Mouse (Mus musculus): ENCODE data around the gene Apoc2. TPM values are rescaled to one million over a fixed set of nuclear protein-coding genes. Genes with fewer than 3 reads are reported as not detected.
"Not testable (repeated sequence)": the region's sequence is repeated elsewhere in the genome, so short reads cannot be mapped to it uniquely, and the experiment has no call there.

Gene Apoc2
- polyA plus RNA-seq, 1 experiment from 2014 or later: not detected

DNA sequence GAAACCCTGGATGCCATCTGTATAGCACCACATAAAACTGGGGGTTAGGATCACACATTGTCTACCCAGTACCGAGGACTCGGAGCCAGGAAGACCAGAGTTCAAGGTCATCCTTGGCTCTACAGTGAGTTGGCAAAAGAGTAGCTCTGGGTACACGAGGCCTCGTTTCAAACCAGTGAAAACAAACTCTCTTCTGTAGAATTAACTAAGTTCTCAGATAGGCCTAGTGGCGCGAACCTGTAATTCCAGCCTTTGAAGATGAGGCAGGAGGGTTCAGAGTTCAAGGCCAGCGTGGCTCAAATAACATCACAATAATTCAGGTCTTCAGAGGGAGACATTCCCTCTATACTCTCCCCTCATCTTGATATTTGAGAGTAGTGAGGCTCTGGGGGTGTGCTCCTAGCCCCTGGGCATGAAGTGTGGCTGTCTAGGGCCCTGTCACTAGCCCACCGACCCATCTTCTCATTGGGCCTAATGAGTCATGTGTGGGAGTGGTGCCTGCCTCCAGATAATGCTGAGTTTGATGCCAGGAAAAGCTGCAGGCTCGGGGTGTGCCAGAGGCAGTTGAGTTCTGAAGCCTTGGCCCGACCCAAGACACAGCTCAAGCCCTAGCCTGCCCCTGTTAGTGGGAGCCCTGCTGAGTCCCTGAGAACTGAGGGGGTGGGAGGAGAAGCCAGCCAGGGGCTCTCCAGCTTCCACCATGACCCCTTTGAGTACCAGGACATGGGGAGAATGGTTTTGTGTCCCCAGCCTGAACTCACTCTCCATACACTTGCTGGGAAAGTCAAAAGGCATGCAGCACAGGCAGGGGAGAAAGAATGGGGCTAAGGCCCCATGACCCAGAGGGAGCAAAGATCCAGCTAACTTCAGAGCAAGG is 16.8 kb upstream of the Apoc2 start:
- peaks cover 16% of the 10 kb centered on the region for H3K4me1 ChIP-seq (ENCODE audit: control insufficient read depth, insufficient read depth, low read length)
- H3K36me3 ChIP-seq (ENCODE audit: control insufficient read depth, insufficient read depth, low read length): peaks cover 9% of the 10 kb centered on the region
- no peak overlapping the region for H3K4me3 ChIP-seq (ENCODE audit: low read depth, low read length)
- no peak overlapping the region for H3K9ac ChIP-seq (ENCODE audit: low read length)
- peaks cover 4% of the 10 kb centered on the region; the same call in 1 of the 2 replicates for H3K9me3 ChIP-seq (ENCODE audit: control insufficient read depth, low read length)
- ATAC-seq (ENCODE audit: low FRiP score) (no peak), DNase-seq (ENCODE audit: low spot score, missing footprints) (peak; percentile 68)
- H3K27me3 ChIP-seq (ENCODE audit: control insufficient read depth, insufficient read depth, low read length): no peaks in the 10 kb centered on the region
- 88% methylated on average over 10 of the region's 10 CpGs for WGBS
- no peak overlapping the region for H3K27ac ChIP-seq (ENCODE audit: low read depth, low read length)
- no peak overlapping the region for H3K4me2 ChIP-seq

DNA sequence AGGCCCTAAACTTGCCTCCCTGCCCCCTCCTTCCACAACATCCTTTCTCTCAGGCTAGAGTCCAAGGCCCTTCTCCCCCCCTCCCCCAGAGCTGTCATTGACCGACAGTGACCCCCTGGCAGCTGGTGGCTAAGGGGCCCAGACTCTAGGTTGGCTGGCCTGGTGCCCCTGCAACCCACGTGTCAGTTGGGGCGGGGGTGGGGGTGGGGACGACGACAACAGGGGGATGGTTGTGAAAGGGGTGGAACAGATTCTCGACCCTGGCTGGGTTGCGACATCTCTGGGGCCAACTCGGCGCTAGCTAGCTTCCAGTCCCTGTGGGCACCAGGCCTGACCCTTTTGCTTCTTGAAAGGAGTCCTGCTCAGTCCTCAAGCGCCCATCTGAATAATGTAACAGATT is 15.7 kb upstream of the Apoc2 start:
- ATAC-seq (ENCODE audit: low FRiP score): no peak
- H3K4me1 ChIP-seq (ENCODE audit: control insufficient read depth, insufficient read depth, low read length): peaks cover 4% of the 10 kb centered on the region; the same call in 1 of the 2 replicates
- no peak overlapping the region for H3K4me2 ChIP-seq
- 31% methylated on average over 10 of the region's 10 CpGs for WGBS
- no peak overlapping the region for H3K4me3 ChIP-seq (ENCODE audit: low read depth, low read length)
- H3K27me3 ChIP-seq (ENCODE audit: control insufficient read depth, insufficient read depth, low read length): no peaks in the 10 kb centered on the region
- H3K36me3 ChIP-seq (ENCODE audit: control insufficient read depth, insufficient read depth, low read length): peaks cover 9% of the 10 kb centered on the region
- peaks cover 4% of the 10 kb centered on the region; the same call in 1 of the 2 replicates for H3K9me3 ChIP-seq (ENCODE audit: control insufficient read depth, low read length)
- DNase-seq (ENCODE audit: low spot score, missing footprints): peak; percentile 84
- H3K27ac ChIP-seq (ENCODE audit: low read depth, low read length): no peak overlapping the region
- H3K9ac ChIP-seq (ENCODE audit: low read length): peak overlapping the region; percentile 20; the same call in 1 of the 2 replicates

DNA sequence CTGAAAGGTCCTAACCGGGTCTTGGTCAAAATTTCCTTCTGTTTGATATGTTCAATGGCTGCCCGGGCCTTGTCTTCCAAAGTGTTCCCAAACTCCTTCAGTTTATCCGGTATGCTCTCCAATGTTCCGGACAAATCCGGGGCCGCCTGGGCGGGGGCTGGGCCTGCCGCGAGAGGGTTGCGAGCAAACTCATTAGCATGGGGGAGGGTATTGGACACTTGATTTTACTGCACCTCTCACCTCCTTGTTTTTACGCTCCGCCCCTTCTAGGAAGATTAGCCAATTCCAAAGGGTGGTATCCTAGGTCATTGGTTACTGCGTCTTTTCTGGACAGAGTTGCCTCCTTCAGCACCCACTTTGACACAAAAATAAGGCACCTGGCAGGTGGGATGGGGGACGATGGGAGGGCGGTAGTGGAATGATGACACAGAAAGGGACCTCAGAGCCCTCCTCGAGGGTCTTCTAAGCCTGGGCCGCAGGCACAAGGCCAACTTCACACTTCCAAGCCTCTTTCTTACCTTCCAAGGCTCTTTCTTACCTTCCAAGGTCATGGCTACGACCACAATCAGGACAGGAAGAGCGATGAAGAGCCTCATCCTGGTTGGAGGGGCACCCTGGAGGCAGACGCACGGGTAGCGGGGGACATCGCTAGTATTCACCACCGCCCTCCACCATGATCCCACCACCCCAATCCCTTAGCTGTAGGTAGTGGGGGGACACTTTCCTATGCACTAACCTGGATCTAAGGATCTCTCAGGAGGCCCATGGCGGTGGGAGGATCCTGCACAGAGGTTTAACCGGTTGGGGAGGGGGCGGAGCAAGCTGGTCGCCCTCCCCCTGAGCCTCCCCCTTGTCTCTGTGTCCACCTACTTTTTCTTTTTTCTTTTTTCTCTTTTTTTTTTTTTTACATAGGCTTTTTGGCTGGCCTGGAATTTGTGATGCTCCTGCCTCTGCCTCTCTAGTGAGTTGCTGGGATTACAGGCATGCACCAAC is 14.4 kb upstream of the Apoc2 start, which contains the start of gene Apoc1:
TSS of gene Apoc1 (minus strand) at position 788 of the 993 bp plus-strand sequence.
- WGBS: 53% methylated on average over 28 of the region's 28 CpGs
- H3K4me1 ChIP-seq (ENCODE audit: control insufficient read depth, insufficient read depth, low read length): peaks cover 4% of the 10 kb centered on the region; the same call in 1 of the 2 replicates
- H3K27me3 ChIP-seq (ENCODE audit: control insufficient read depth, insufficient read depth, low read length): no peaks in the 10 kb centered on the region
- no peak within 1 kb of the TSS for H3K27ac ChIP-seq (ENCODE audit: low read depth, low read length)
- no peak within 1 kb of the TSS for H3K4me2 ChIP-seq
- ATAC-seq (ENCODE audit: low FRiP score): no peak
- H3K9me3 ChIP-seq (ENCODE audit: control insufficient read depth, low read length): peaks cover 4% of the 10 kb centered on the region; the same call in 1 of the 2 replicates
- peak; percentile 37 for DNase-seq (ENCODE audit: low spot score, missing footprints)
- H3K4me3 ChIP-seq (ENCODE audit: low read depth, low read length): no peak within 1 kb of the TSS
- peak within 1 kb of the TSS; percentile 20; the same call in 1 of the 2 replicates for H3K9ac ChIP-seq (ENCODE audit: low read length)
- peaks cover 9% of the 10 kb centered on the region for H3K36me3 ChIP-seq (ENCODE audit: control insufficient read depth, insufficient read depth, low read length)

DNA sequence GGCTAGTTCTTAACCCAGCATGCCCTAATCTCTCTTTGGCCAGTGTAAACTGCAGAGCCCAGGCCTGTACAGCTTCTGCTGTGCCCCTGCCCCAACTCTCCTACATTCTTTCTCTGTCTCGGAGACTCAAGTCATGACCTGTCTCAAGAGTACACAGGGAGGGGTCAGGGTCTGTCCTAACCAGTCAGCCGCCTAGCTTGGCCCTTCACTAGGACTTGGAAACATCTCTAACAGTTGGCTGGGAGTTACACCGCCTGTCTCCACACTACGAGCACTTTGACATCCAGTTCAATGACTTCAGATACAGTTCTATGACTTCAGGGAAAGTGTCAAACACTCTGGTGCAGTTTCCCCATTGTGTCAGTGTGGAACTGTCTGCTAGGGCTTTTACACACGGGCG is 13.7 kb upstream of the Apoc2 start:
- no peak overlapping the region for H3K4me2 ChIP-seq
- no peaks in the 10 kb centered on the region for H3K27me3 ChIP-seq (ENCODE audit: control insufficient read depth, insufficient read depth, low read length)
- H3K4me1 ChIP-seq (ENCODE audit: control insufficient read depth, insufficient read depth, low read length): peaks cover 4% of the 10 kb centered on the region; the same call in 1 of the 2 replicates
- 79% methylated on average over 6 of the region's 6 CpGs for WGBS
- H3K9ac ChIP-seq (ENCODE audit: low read length): no peak overlapping the region
- ATAC-seq (ENCODE audit: low FRiP score) (no peak), DNase-seq (ENCODE audit: low spot score, missing footprints) (peak; percentile 69)
- no peak overlapping the region for H3K4me3 ChIP-seq (ENCODE audit: low read depth, low read length)
- H3K9me3 ChIP-seq (ENCODE audit: control insufficient read depth, low read length): peaks cover under 1% of the 10 kb centered on the region; the same call in 1 of the 2 replicates
- H3K27ac ChIP-seq (ENCODE audit: low read depth, low read length): no peak overlapping the region
- H3K36me3 ChIP-seq (ENCODE audit: control insufficient read depth, insufficient read depth, low read length): peaks cover 3% of the 10 kb centered on the region

DNA sequence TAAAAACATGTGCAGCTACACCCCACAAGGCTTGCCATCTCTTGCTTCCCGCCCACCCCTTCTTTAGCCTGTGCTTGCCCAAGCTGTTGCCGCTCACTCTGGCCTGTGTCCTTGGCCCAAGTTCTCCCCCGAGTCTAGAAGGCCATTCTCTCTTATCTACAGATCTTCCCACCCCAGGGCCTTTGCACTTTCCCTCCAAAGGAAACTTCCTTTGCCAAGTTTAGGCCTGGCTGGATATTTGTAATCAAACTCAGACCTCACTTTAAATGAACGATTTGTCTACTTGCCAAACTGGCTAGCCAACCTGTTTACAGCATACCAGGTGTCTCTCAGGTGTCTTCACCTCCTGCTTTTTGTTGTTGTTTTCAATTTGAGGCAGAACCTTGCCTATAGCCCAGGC is 13.1 kb upstream of the Apoc2 start:
- ATAC-seq (ENCODE audit: low FRiP score): no peak
- WGBS: 90% methylated on average over 4 of the region's 4 CpGs
- H3K4me1 ChIP-seq (ENCODE audit: control insufficient read depth, insufficient read depth, low read length): peaks cover 4% of the 10 kb centered on the region; the same call in 1 of the 2 replicates

DNA sequence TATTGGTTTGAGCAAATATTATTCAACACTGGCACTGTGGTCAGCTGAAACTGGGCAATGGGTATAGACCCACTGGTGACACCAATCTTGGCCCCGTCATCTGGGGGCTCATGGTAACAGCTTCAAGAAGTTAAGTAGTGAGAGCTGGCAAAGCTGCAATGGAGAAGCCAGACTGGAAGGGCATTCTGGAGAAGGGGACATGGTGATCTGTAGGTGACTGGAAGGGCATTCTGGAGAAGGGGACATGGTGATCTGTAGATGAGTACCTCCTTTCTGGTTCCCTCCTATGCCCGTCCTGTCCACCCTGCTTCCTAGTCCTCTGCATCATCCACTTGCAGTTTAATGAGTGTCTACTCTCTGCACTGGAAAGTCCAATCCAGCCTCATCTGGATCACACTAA is 10.9 kb upstream of the Apoc2 start:
- WGBS: 94% methylated on average over 2 of the region's 2 CpGs
- H3K4me3 ChIP-seq (ENCODE audit: low read depth, low read length): no peak overlapping the region
- H3K27ac ChIP-seq (ENCODE audit: low read depth, low read length): no peak overlapping the region
- H3K27me3 ChIP-seq (ENCODE audit: control insufficient read depth, insufficient read depth, low read length): no peaks in the 10 kb centered on the region
- H3K4me2 ChIP-seq: no peak overlapping the region
- H3K9ac ChIP-seq (ENCODE audit: low read length): no peak overlapping the region
- peak; percentile 73 for DNase-seq (ENCODE audit: low spot score, missing footprints)
- H3K4me1 ChIP-seq (ENCODE audit: control insufficient read depth, insufficient read depth, low read length): peaks cover 4% of the 10 kb centered on the region; the same call in 1 of the 2 replicates
- no peaks in the 10 kb centered on the region for H3K9me3 ChIP-seq (ENCODE audit: control insufficient read depth, low read length)
- H3K36me3 ChIP-seq (ENCODE audit: control insufficient read depth, insufficient read depth, low read length): no peaks in the 10 kb centered on the region
- no peak for ATAC-seq (ENCODE audit: low FRiP score)

More for the DNA sequence above, 13.1 kb upstream of the Apoc2 start:
- Histone ChIP-seq H3K9ac (ENCODE audit: low read length) (no peak overlapping the region), H3K27ac (ENCODE audit: low read depth, low read length) (no peak overlapping the region), H3K4me2 (no peak overlapping the region), H3K27me3 (ENCODE audit: control insufficient read depth, insufficient read depth, low read length) (no peaks in the 10 kb centered on the region), H3K4me3 (ENCODE audit: low read depth, low read length) (no peak overlapping the region), H3K9me3 (ENCODE audit: control insufficient read depth, low read length) (no peaks in the 10 kb centered on the region), H3K36me3 (ENCODE audit: control insufficient read depth, insufficient read depth, low read length) (no peaks in the 10 kb centered on the region)
- DNase-seq (ENCODE audit: low spot score, missing footprints): peak; percentile 8

DNA sequence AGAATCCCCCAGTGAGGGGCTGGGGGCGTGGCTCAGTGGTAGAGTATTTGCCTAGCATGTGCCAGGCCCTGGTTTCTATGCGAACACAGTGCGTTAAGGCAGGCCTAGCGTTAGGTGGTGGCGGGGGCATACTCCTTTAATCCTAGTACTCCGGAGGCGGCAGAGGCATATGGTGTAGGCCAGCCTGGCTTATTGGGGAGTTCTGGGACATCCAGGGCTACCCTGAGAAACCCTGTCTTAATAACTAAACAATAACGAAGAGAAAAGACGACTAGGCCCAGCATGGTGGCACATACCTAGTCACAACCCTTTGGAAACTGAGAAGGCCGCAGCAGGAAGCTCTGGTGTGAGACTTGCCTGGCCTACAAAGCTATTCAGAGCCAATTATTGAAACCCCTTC is 10.4 kb upstream of the Apoc2 start:
- Histone ChIP-seq H3K27ac (ENCODE audit: low read depth, low read length) (no peak overlapping the region), H3K4me2 (no peak overlapping the region), H3K27me3 (ENCODE audit: control insufficient read depth, insufficient read depth, low read length) (no peaks in the 10 kb centered on the region), H3K4me3 (ENCODE audit: low read depth, low read length) (no peak overlapping the region), H3K4me1 (ENCODE audit: control insufficient read depth, insufficient read depth, low read length) (peaks cover 2% of the 10 kb centered on the region; the same call in 1 of the 2 replicates), H3K9ac (ENCODE audit: low read length) (no peak overlapping the region), H3K36me3 (ENCODE audit: control insufficient read depth, insufficient read depth, low read length) (no peaks in the 10 kb centered on the region), H3K9me3 (ENCODE audit: control insufficient read depth, low read length) (no peaks in the 10 kb centered on the region)
- ATAC-seq (ENCODE audit: low FRiP score) (no peak), DNase-seq (ENCODE audit: low spot score, missing footprints) (peak; percentile 72)
- 93% methylated on average over 10 of the region's 10 CpGs for WGBS

DNA sequence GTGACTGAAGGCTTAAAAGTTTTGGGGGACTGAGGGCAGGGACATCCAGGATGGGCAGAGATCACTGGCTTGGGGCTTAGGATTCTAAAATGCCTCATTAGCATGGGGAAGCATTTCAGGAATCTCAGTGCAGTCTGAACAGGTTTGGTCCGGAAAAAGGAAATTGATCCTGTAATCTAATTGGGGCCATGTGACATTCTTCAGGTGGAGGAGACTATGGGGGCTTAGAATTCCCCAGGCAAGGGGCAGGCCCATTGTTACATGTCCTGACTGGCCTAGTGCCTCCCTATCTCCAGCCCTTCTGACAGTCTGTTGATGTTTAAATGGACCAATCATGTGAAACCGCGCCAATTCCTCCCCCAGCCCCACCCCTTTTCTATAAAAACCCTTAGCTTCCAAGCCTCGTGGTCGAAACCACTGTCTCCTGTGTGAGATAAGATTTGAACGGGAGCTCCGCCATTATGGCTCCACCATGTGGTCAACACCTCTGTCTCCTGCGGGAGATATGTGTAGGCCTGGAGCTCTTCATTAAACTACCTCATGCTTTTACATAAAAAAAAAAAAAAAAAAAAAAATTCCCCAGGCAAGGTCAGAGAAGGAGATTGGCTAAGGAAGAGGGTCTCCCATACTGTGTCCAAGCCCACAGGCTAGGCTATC is 9.3 kb upstream of the Apoc2 start:
- H3K27me3 ChIP-seq (ENCODE audit: control insufficient read depth, insufficient read depth, low read length); H3K4me1 ChIP-seq (ENCODE audit: control insufficient read depth, insufficient read depth, low read length); H3K4me2 ChIP-seq; H3K9ac ChIP-seq (ENCODE audit: low read length); ATAC-seq (ENCODE audit: low FRiP score); H3K4me3 ChIP-seq (ENCODE audit: low read depth, low read length); H3K27ac ChIP-seq (ENCODE audit: low read depth, low read length); H3K36me3 ChIP-seq (ENCODE audit: control insufficient read depth, insufficient read depth, low read length); H3K9me3 ChIP-seq (ENCODE audit: control insufficient read depth, low read length): not testable (repeated sequence)
- peak; percentile 75 for DNase-seq (ENCODE audit: low spot score, missing footprints)
- 80% methylated on average over 8 of the region's 8 CpGs for WGBS

All from midbrain, embryonic 11.5 days (tissue).